Mouse (Mus musculus) limb, embryonic 12.5 days (tissue): ENCODE measurements around the gene Sirpb1b. TPM values are rescaled to one million over a fixed set of nuclear protein-coding genes. Genes with fewer than 3 reads are reported as not detected.

Experiments
- polyA plus RNA-seq: library from polyadenylated mRNA; unstranded; fragments of >200 nt; fragmentation: Nextera tagmentation; extraction: Ambion mirVana; gene quantifications from 2 replicates; pipeline ENCODE4 v1.2.1, GENCODE M21; 2016

Gene Sirpb1b
- polyA plus RNA-seq, 1 experiment from 2014 or later: not detected

Other genes with a start within 250 kb of the Sirpb1b start
- gene Gm9733, start 242.8 kb downstream of the Sirpb1b start, polyA plus RNA-seq: not detected in 2 replicates
- gene Sirpb1a, start 148.5 kb downstream of the Sirpb1b start, polyA plus RNA-seq: not detected in 2 replicates